In genomic region chr15:80060356-80061070, GRCm38 (mm10) we compare ENCODE assay signal across 33 mouse cellular contexts. TPM values are rescaled to one million over a fixed set of nuclear protein-coding genes. Genes with fewer than 3 reads are reported as not detected.
A peak's percentile ranks its signal among the peaks of the same experiment; 100 is the strongest.
DNase-seq lines count a peak whose midpoint lies in the region; ATAC-seq and TF ChIP-seq lines count a peak whose summit lies in the region.
"Had no signal": no experiment of that assay in that cellular context is flagged by ENCODE, and none has a peak within 500 bp of the region (broad histone marks: within the 10 kb centered on the region; RNA-seq: fewer than 3 reads in every experiment).

No protein-coding gene starts in this region.

- H3K36me3 ChIP-seq in kidney, embryonic 16.5 days (ENCODE audit: insufficient read depth, low read length): no peaks in the 10 kb centered on the region
- no peaks in the 10 kb centered on the region for H3K36me3 ChIP-seq in lung, embryonic 14.5 days (ENCODE audit: insufficient read depth)
- H3K36me3 ChIP-seq: embryonic facial prominence, embryonic 13.5 days; heart, embryonic 10.5 days; heart, embryonic 15.5 days; hindbrain, embryonic 12.5 days; intestine, embryonic 15.5 days; limb, embryonic 13.5 days; midbrain, embryonic 10.5 days; neural tube, embryonic 12.5 days had no signal

- no peak overlapping the region for H3K4me2 ChIP-seq in kidney, embryonic 16.5 days (replicated peaks; ENCODE audit: low read depth, low read length)
- H3K4me2 ChIP-seq in lung, embryonic 14.5 days: no peak overlapping the region
- H3K4me2 ChIP-seq: embryonic facial prominence, embryonic 13.5 days; heart, embryonic 15.5 days; hindbrain, embryonic 12.5 days; intestine, embryonic 15.5 days; limb, embryonic 13.5 days; liver, embryonic 11.5 days; neural tube, embryonic 12.5 days had no signal

- intact Hi-C loops in gastrocnemius, adult 2 months (cut with DNase I): no loop called here
- intact Hi-C loops in gastrocnemius, postnatal 36 days (cut with DNase I): no loop called here

- ATAC-seq in kidney, embryonic 16.5 days (ENCODE audit: low FRiP score, low TSS enrichment): no peak
- no peak for ATAC-seq in lung, embryonic 14.5 days (ENCODE audit: insufficient read depth)
- ATAC-seq: forebrain, postnatal 0 days; hindbrain, postnatal 0 days; midbrain, embryonic 16.5 days had no signal

- no peaks in the 10 kb centered on the region for H3K27me3 ChIP-seq in kidney, embryonic 16.5 days (ENCODE audit: insufficient read depth, low read length)
- no peaks in the 10 kb centered on the region for H3K27me3 ChIP-seq in lung, embryonic 14.5 days (ENCODE audit: insufficient read depth, low read length)
- H3K27me3 ChIP-seq: embryonic facial prominence, embryonic 13.5 days; heart, embryonic 15.5 days; hindbrain, embryonic 12.5 days; intestine, embryonic 15.5 days; limb, embryonic 13.5 days had no signal

- TF ChIP-seq CTCF in lung, embryonic 14.5 days (IDR thresholded peaks at IDR 0.05; ENCODE audit: low read depth): peak; percentile 1; the same call in 1 of the 2 replicates
- no peak for TF ChIP-seq CTCF in lung, adult 2 months (IDR thresholded peaks at IDR 0.05; ENCODE audit: insufficient read depth, low read length)
- TF ChIP-seq CTCF in gastrocnemius, adult 2 months (IDR thresholded peaks at IDR 0.05): no peak

- H3K4me1 ChIP-seq in kidney, embryonic 16.5 days (ENCODE audit: insufficient read depth, low read length): peaks cover 9% of the 10 kb centered on the region
- no peaks in the 10 kb centered on the region for H3K4me1 ChIP-seq in lung, embryonic 14.5 days (ENCODE audit: insufficient read depth)
- no peaks in the 10 kb centered on the region for H3K4me1 ChIP-seq in lung, adult 2 months (ENCODE audit: control insufficient read depth, insufficient read depth, low read length)
- H3K4me1 ChIP-seq: intestine, embryonic 15.5 days; neural tube, embryonic 12.5 days had no signal

- H3K9ac ChIP-seq in kidney, embryonic 16.5 days (replicated peaks; ENCODE audit: low read length): no peak overlapping the region
- no peak overlapping the region for H3K9ac ChIP-seq in lung, embryonic 14.5 days
- H3K9ac ChIP-seq: embryonic facial prominence, embryonic 13.5 days; forebrain, postnatal 0 days; heart, embryonic 15.5 days; hindbrain, embryonic 12.5 days; intestine, embryonic 15.5 days; limb, embryonic 13.5 days; neural tube, embryonic 12.5 days had no signal

- peak overlapping the region; percentile 56; the same call in 1 of the 2 replicates for H3K27ac ChIP-seq in kidney, embryonic 16.5 days (ENCODE audit: low read length)
- H3K27ac ChIP-seq in lung, embryonic 14.5 days (ENCODE audit: low read depth): no peak overlapping the region
- no peak overlapping the region for H3K27ac ChIP-seq in gastrocnemius, adult 2 months
- H3K27ac ChIP-seq: embryonic facial prominence, embryonic 13.5 days; heart, embryonic 10.5 days; heart, embryonic 15.5 days; hindbrain, embryonic 12.5 days; hindbrain, postnatal 0 days; intestine, embryonic 15.5 days; limb, embryonic 13.5 days; midbrain, embryonic 10.5 days; neural tube, embryonic 12.5 days; stomach, postnatal 0 days had no signal

- no peak for DNase-seq in kidney, postnatal 10 days
- no peak for DNase-seq in lung, embryonic 14.5 days
- no peak for DNase-seq in lung, adult 2 months
- DNase-seq in ES-CJ7 (ENCODE audit: low read depth, low spot score): peak; percentile 63
- no peak for DNase-seq in gastrocnemius, adult 2 months
- no peak for DNase-seq in gastrocnemius, postnatal 36 days
- DNase-seq: adrenal gland, postnatal 36 days; B cell, adult 2 months; cerebellum, adult 18-20 months; cerebellum, postnatal 10 days; forebrain, postnatal 0 days; gastrocnemius, postnatal 10 days; lung, adult 18-20 months; lung, postnatal 14 days; right cerebral cortex, adult 18-20 months; spleen, adult 18-20 months; thymus, adult 18-20 months; thymus, postnatal 25 days had no signal

- no peak for TF ChIP-seq POLR2A in lung, adult 2 months (IDR thresholded peaks at IDR 0.05; ENCODE audit: borderline replicate concordance, extremely low read depth, low read depth, low read length)

- WGBS in kidney, embryonic 16.5 days: 86% methylated on average over 8 of the region's 8 CpGs
- 85% methylated on average over 8 of the region's 8 CpGs for WGBS in lung, embryonic 14.5 days
- 91% methylated on average over 8 of the region's 8 CpGs for WGBS in lung, adult 2 months

- no peak overlapping the region for H3K4me3 ChIP-seq in kidney, embryonic 16.5 days (ENCODE audit: low read length)
- no peak overlapping the region for H3K4me3 ChIP-seq in lung, embryonic 14.5 days (ENCODE audit: low read depth, low read length)
- no peak overlapping the region for H3K4me3 ChIP-seq in lung, adult 2 months (replicated peaks; ENCODE audit: extremely low read depth, low read depth, low read length)
- no peak overlapping the region for H3K4me3 ChIP-seq in gastrocnemius, adult 2 months
- H3K4me3 ChIP-seq: embryonic facial prominence, embryonic 13.5 days; erythroblast, embryonic 14.5 days; heart, embryonic 10.5 days; heart, embryonic 15.5 days; hindbrain, embryonic 12.5 days; intestine, embryonic 15.5 days; limb, embryonic 13.5 days; midbrain, embryonic 10.5 days; myocyte; neural tube, embryonic 12.5 days had no signal

- H3K9me3 ChIP-seq in kidney, embryonic 16.5 days (ENCODE audit: low read length): no peaks in the 10 kb centered on the region; the same call in 1 of the 2 replicates
- H3K9me3 ChIP-seq in lung, embryonic 14.5 days (ENCODE audit: low read depth, low read length): no peaks in the 10 kb centered on the region
- H3K9me3 ChIP-seq: embryonic facial prominence, embryonic 13.5 days; heart, embryonic 10.5 days; heart, embryonic 15.5 days; hindbrain, embryonic 12.5 days; intestine, embryonic 15.5 days; limb, embryonic 13.5 days; midbrain, embryonic 10.5 days; neural tube, embryonic 12.5 days had no signal

RNA-seq across cellular contexts. Expression of gene Syngr1, which starts 30.6 kb away (rescaled TPM):
- polyA plus RNA-seq in kidney, embryonic 16.5 days (2015; fragmentation: Nextera tagmentation; extraction: Ambion mirVana): 14.3 and 16.0 TPM in 2 replicates
- polyA plus RNA-seq in lung, embryonic 14.5 days (2014; fragmentation: Nextera tagmentation; extraction: Ambion mirVana): 14.7 and 14.9 TPM in 2 replicates
- 44.1 and 50.9 TPM in 2 replicates for polyA plus RNA-seq in lung, adult 2 months (2012; rRNA removed)
- 10 to 100 TPM; 46.1 to 46.4 TPM for total RNA-seq in gastrocnemius, adult 2 months (2021)
- 10 to 100 TPM; 36.2 to 42.2 TPM for total RNA-seq in gastrocnemius, postnatal 36 days (2021)

RNA-seq across cellular contexts. Expression of gene Rpl3, which starts 31.2 kb away (rescaled TPM):
- 981 and 1,131 TPM in 2 replicates for polyA plus RNA-seq in kidney, embryonic 16.5 days (2015; fragmentation: Nextera tagmentation; extraction: Ambion mirVana)
- 1,315 and 1,365 TPM in 2 replicates for polyA plus RNA-seq in lung, embryonic 14.5 days (2014; fragmentation: Nextera tagmentation; extraction: Ambion mirVana)
- polyA plus RNA-seq in lung, adult 2 months (2012; rRNA removed): 369 and 428 TPM in 2 replicates
- total RNA-seq in gastrocnemius, adult 2 months (2021): 10 to 100 TPM; 38.6 to 51.4 TPM
- total RNA-seq in gastrocnemius, postnatal 36 days (2021): 10 to 100 TPM; 43.5 to 51.8 TPM

RNA-seq across cellular contexts. Expression of gene Pdgfb, which starts 45.7 kb away (rescaled TPM):
- 4.3 and 6.2 TPM in 2 replicates for polyA plus RNA-seq in kidney, embryonic 16.5 days (2015; fragmentation: Nextera tagmentation; extraction: Ambion mirVana)
- 11.6 and 13.0 TPM in 2 replicates for polyA plus RNA-seq in lung, embryonic 14.5 days (2014; fragmentation: Nextera tagmentation; extraction: Ambion mirVana)
- polyA plus RNA-seq in lung, adult 2 months (2012; rRNA removed): 138 and 155 TPM in 2 replicates
- 10 to 100 TPM; 14.3 to 17.3 TPM for total RNA-seq in gastrocnemius, adult 2 months (2021)
- total RNA-seq in gastrocnemius, postnatal 36 days (2021): 10 to 100 TPM; 16.5 to 17.9 TPM
